Mouse (Mus musculus) neural tube, embryonic 15.5 days (tissue): Measurements from ENCODE around the gene Nkx2-5. TPM values are rescaled to one million over a fixed set of nuclear protein-coding genes. Genes with fewer than 3 reads are reported as not detected.

ENCODE experiments used
- ATAC-seq: fragments of 200-750 bp; cut with Nextera tagmentation; 2 replicates; pipeline ENCODE4 v1.8.0; 2017; ENCODE audit warnings: mild to moderate bottlenecking, moderate TSS enrichment, moderate library complexity; ENCODE audit not compliant: low FRiP score
- H3K27ac ChIP-seq: fragments of 300-500 bp; sonication (generic); replicated peaks from 2 replicates; pipeline ENCODE4 v1.5.1; 2015; ENCODE audit warnings: mild to moderate bottlenecking, inconsistent platforms
- H3K27me3 ChIP-seq: fragments of 300-500 bp; sonication (generic); replicated peaks from 2 replicates; pipeline ENCODE4 v1.6.1; 2015; ENCODE audit warnings: inconsistent platforms
- H3K36me3 ChIP-seq: fragments of 300-500 bp; sonication (generic); 2 replicates; pipeline ENCODE4 v1.6.1; 2015; ENCODE audit warnings: inconsistent platforms
- H3K4me1 ChIP-seq: fragments of 300-500 bp; sonication (generic); 2 replicates; pipeline ENCODE4 v1.6.1; 2015; ENCODE audit warnings: inconsistent platforms
- H3K4me2 ChIP-seq: fragments of 300-500 bp; sonication (generic); 2 replicates; pipeline ENCODE4 v1.6.1; 2015; ENCODE audit warnings: inconsistent platforms, mild to moderate bottlenecking, moderate library complexity
- H3K4me3 ChIP-seq: fragments of 300-500 bp; sonication (generic); replicated peaks from 2 replicates; pipeline ENCODE4 v1.5.1; 2015; ENCODE audit warnings: mild to moderate bottlenecking, inconsistent platforms
- H3K9ac ChIP-seq: fragments of 300-500 bp; sonication (generic); replicated peaks from 2 replicates; pipeline ENCODE4 v1.6.1; 2015; ENCODE audit warnings: mild to moderate bottlenecking, inconsistent platforms
- H3K9me3 ChIP-seq: fragments of 300-500 bp; sonication (generic); replicated peaks from 2 replicates; pipeline ENCODE4 v1.6.1; 2016; ENCODE audit warnings: inconsistent platforms
- WGBS: fragments of 180-500 bp; shearing (Covaris S2); methylation state at CpG from one replicate; pipeline ENCODE4 v1.1.7; 2015; ENCODE audit warnings: mixed read lengths; 5-methylcytosine and 5-hydroxymethylcytosine counted together
- polyA plus RNA-seq: library from polyadenylated mRNA; unstranded; fragments of >200 nt; fragmentation: Nextera tagmentation; extraction: Ambion mirVana; gene quantifications from 2 replicates; pipeline ENCODE4 v1.2.1, GENCODE M21; 2015

Gene Nkx2-5
- polyA plus RNA-seq, 1 experiment from 2014 or later = not detected

DNA sequence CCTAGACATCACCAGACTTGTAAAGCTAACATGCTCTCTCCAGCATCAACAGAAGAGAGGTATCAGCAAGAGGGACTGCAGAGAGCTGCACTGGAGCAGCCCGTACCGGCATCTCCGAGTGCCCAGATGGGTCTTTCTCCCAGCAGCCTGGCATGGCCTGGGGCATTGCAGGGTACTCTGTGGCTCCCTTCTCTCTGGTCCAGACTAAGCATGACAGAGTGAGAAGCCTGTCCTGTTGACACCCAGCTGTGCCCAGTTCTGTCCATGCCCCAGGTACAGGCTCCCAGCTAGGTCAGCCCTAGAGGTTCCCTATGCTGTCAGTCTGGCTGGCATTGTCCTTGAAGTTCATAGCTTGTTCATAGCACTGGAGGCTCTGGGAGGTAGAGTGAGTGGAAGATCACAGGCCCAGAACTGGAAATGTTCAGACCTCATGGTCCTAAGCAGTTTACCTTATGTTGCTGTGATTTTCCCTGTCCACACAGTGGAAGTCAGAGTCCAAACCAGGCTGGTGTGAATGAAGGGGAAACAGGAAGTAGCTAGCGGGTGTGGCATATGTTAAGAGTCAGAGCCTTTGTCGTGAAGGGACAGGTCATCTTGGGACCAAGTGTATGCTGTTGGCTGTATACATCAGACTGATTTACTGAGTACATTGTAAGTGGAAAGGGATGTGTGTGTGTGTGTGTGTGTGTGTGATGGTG is 51.6 kb downstream of the Nkx2-5 start:
- H3K36me3 ChIP-seq = peaks cover 50% of the 10 kb centered on the region
- H3K9me3 ChIP-seq = no peaks in the 10 kb centered on the region
- no peak overlapping the region for H3K4me3 ChIP-seq
- H3K4me2 ChIP-seq = no peak overlapping the region
- H3K4me1 ChIP-seq = no peaks in the 10 kb centered on the region
- H3K27me3 ChIP-seq = no peaks in the 10 kb centered on the region
- no peak for ATAC-seq
- H3K27ac ChIP-seq = no peak overlapping the region
- H3K9ac ChIP-seq = no peak overlapping the region
- WGBS = 86% methylated on average over 5 of the region's 5 CpGs

DNA sequence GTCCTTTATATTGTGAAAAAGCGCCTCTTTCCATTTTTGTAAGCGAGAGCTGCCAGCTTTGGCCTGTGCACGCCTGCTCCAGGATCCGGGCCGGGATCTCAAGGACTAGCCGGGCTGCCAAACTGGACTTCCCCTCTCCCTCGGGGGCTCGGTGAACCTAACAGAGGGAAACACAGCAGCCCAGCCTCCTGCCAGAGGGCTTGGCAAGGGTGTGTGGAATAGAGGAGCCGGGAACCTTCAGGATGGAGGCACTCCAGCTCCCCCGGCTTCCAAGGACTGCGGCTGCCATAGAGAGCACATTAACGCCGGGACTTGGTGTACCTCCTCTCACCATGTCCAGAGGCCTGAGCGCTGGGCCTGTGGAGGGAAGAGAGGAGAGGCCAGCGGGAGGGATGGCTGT is 52.7 kb downstream of the Nkx2-5 start:
- Histone ChIP-seq H3K9ac (no peak overlapping the region), H3K27me3 (no peaks in the 10 kb centered on the region), H3K36me3 (peaks cover 57% of the 10 kb centered on the region), H3K4me3 (no peak overlapping the region), H3K4me2 (no peak overlapping the region), H3K4me1 (no peaks in the 10 kb centered on the region), H3K9me3 (no peaks in the 10 kb centered on the region), H3K27ac (no peak overlapping the region)
- WGBS = 92% methylated on average over 15 of the region's 15 CpGs
- ATAC-seq = no peak

DNA sequence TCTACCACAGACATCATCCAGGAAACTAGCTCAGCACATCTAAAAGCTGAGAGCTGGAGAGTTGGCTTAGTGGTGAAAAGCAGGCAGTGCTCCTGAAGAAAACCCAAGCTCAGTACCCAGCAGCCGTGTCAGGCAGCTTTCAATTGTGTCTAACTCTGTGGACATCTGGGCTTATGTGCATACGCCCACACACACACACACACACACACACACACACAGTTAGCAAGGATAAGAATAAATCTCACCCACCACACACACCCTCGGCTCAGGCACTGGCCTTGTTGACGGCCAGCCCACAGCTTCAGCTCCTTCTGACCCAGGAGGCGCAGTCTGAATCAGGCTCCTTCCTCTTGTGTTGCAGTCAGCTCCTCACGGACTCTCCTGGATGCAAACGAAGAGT is 53.2 kb downstream of the Nkx2-5 start:
- H3K9me3 ChIP-seq = no peaks in the 10 kb centered on the region
- 86% methylated on average over 7 of the region's 7 CpGs for WGBS

DNA sequence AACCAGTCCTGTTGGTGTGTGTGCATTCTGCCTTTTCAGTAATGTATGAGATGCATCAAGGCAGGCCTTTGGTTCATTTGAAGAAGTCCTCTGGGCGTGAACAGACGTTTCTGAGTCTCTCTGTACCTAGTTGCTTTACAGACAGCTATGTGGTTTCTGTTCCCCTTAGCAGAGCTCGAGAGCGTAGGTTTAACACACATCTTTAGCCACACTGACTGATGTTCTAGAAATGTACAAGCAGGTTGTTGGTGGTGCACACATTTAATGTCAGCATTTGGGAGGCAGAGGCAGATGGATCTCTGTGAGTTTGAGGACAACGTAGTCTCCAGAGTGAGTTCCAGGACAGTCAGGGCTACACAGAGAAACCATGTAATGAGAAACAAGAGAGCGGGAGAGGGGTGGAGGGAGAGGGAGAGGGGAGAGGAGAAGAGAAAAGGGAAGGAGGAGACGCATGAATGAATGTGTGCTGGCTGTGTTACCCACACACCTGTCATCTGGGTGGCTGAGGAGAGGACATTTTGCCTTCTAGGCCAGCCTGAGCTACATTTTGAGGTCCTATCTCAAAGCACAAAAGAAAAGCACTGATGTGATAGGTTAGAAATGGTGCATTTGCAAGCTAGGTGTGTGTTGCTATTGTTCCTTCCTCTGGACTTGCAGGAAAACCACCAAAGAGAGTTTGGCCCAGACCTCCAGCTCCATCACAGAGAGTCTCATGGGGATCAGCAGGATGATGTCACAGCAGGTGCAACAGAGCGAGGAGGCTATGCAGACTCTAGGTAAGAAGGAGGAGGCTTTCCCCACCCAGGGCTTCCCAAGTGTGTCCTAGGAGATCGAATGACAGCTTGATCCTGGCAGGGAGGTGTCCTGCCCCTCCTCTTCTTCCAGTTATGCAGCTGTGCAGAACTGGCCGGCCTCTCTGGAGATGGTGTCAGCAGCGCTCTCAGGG is 54.3 kb downstream of the Nkx2-5 start:
- Histone ChIP-seq H3K4me1 (no peaks in the 10 kb centered on the region), H3K4me3 (no peak overlapping the region), H3K27ac (no peak overlapping the region), H3K36me3 (peaks cover 70% of the 10 kb centered on the region), H3K9ac (no peak overlapping the region), H3K27me3 (no peaks in the 10 kb centered on the region), H3K9me3 (no peaks in the 10 kb centered on the region), H3K4me2 (no peak overlapping the region)
- 90% methylated on average over 11 of the region's 11 CpGs for WGBS
- ATAC-seq = no peak

More for the DNA sequence above, 53.2 kb downstream of the Nkx2-5 start:
- Histone ChIP-seq H3K36me3 (peaks cover 62% of the 10 kb centered on the region), H3K4me1 (no peaks in the 10 kb centered on the region), H3K27ac (no peak overlapping the region), H3K27me3 (no peaks in the 10 kb centered on the region), H3K9ac (no peak overlapping the region), H3K4me3 (no peak overlapping the region), H3K4me2 (no peak overlapping the region)
- no peak for ATAC-seq

DNA sequence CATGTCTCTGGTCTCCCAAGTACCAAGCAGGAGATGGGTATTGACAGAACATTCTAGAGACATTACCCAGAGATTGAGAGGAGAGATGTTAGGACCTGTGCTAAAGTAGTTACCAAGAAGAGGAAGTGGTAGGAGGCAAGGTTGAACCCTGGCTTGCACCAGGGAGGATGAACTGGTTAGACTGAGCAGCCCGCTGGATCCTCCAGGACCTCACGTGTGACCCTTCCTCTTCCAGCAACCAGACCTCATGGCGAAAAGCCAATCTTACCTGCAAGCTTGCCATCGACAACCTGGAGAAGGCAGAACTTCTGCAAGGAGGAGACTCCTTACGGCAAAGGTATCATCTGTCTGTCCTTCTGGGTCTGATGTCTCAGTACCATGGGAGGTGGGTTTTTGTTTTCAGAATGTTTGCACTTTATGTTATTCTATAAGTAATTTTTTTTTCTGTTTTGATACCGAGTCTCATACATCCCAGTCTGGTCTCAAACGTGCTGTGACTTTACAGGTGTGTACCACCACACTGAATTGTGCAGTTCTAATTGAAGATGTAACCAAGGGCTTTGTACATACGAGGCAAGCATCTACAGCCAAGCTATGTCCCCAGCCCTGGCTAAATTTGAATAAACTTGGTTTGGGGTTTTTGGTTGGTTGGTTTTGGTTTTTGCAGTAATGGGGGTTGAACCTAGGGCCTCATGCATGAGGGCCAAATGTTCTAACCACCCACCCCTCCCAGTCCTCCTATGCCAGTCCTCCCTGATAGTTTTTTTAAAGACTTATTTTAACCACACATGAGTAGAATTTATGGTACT is 55.1 kb downstream of the Nkx2-5 start:
- H3K4me1 ChIP-seq = no peaks in the 10 kb centered on the region
- no peaks in the 10 kb centered on the region for H3K27me3 ChIP-seq
- H3K9me3 ChIP-seq = no peaks in the 10 kb centered on the region
- ATAC-seq = no peak
- H3K4me3 ChIP-seq = no peak overlapping the region
- no peak overlapping the region for H3K27ac ChIP-seq
- H3K4me2 ChIP-seq = no peak overlapping the region
- 93% methylated on average over 8 of the region's 8 CpGs for whole genome bisulfite sequencing
- H3K9ac ChIP-seq = no peak overlapping the region
- peaks cover 79% of the 10 kb centered on the region for H3K36me3 ChIP-seq

DNA sequence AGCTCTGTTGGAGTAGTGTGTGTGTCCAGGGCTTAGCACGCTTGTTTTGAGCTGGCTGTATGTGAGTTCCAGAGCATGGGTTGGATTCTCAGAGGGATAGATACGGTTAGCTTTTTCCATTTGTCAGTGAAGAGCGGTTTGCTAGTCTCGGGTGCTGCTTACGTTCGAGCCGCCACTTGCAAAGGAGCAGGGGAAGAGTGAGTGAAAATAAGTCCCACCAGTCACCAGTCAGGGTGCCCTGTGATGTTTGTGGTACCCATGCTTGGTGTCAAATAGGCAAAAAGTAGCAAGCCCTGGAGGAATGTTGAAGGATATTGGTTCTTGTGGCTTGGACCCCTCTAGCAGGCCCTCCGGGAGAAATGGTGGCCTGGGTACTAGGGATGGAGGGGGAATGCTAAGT is 55.8 kb downstream of the Nkx2-5 start:
- Histone ChIP-seq H3K4me3 (no peak overlapping the region), H3K4me2 (no peak overlapping the region), H3K9me3 (no peaks in the 10 kb centered on the region), H3K36me3 (peaks cover 85% of the 10 kb centered on the region), H3K27me3 (no peaks in the 10 kb centered on the region), H3K9ac (no peak overlapping the region), H3K4me1 (no peaks in the 10 kb centered on the region), H3K27ac (no peak overlapping the region)
- no peak for ATAC-seq
- WGBS = 92% methylated on average over 8 of the region's 8 CpGs

Other genes with a start within 250 kb of the Nkx2-5 start
- gene Atp6v0e, start 181.8 kb downstream of the Nkx2-5 start, polyA plus RNA-seq = 85.8 and 114 TPM in 2 replicates
- 10.4 and 11.4 TPM in 2 replicates for gene Crebrf, start 129.4 kb downstream of the Nkx2-5 start, polyA plus RNA-seq
- gene Bnip1, start 63.9 kb downstream of the Nkx2-5 start, polyA plus RNA-seq = 54.5 and 57.7 TPM in 2 replicates
- gene Kifc5b, start 72.1 kb upstream of the Nkx2-5 start, polyA plus RNA-seq = 2.3 and 3.5 TPM in 2 replicates
- 27.5 and 30.5 TPM in 2 replicates for gene Phf1, start 88.0 kb upstream of the Nkx2-5 start, polyA plus RNA-seq
- gene Cuta, start 94.6 kb upstream of the Nkx2-5 start, polyA plus RNA-seq = 141 and 152 TPM in 2 replicates
- 3.7 and 3.8 TPM in 2 replicates for gene Syngap1, start 96.2 kb upstream of the Nkx2-5 start, polyA plus RNA-seq
- gene Zbtb9, start 128.2 kb upstream of the Nkx2-5 start, polyA plus RNA-seq = 15.9 and 16.0 TPM in 2 replicates
- gene Bak1, start 184.0 kb upstream of the Nkx2-5 start, polyA plus RNA-seq = 4.5 TPM in 2 replicates
- 0.82 and 2.9 TPM in 2 replicates for gene Itpr3, start 212.3 kb upstream of the Nkx2-5 start, polyA plus RNA-seq